Mouse (Mus musculus) limb, embryonic 14.5 days (tissue): ENCODE measurements around the gene Meaf6. TPM values are rescaled to one million over a fixed set of nuclear protein-coding genes. Genes with fewer than 3 reads are reported as not detected.

ENCODE experiments used
- ATAC-seq: fragments of 200-750 bp; cut with Nextera tagmentation; 2 replicates; pipeline ENCODE4 v1.8.0; 2017; ENCODE audit warnings: low read depth, moderate number of reproducible peaks, moderate TSS enrichment; ENCODE audit not compliant: low FRiP score
- DNase-seq: peaks from one replicate; pipeline ENCODE4 v3.0.0-alpha.2; 2015; ENCODE audit warnings: low spot score
- H3K27ac ChIP-seq: fragments of 300-500 bp; sonication (generic); replicated peaks from 2 replicates; pipeline ENCODE4 v1.5.1; 2014; ENCODE audit warnings: low read depth, mild to moderate bottlenecking, low read length, moderate library complexity, mixed read lengths
- H3K27me3 ChIP-seq: fragments of 300-500 bp; sonication (generic); 2 replicates; pipeline ENCODE4 v1.6.1; 2014; ENCODE audit warnings: low read length, mixed read lengths; ENCODE audit not compliant: control insufficient read depth, insufficient read depth
- H3K36me3 ChIP-seq: fragments of 300-500 bp; sonication (generic); 2 replicates; pipeline ENCODE4 v1.6.1; 2014; ENCODE audit warnings: mild to moderate bottlenecking, low read length, moderate library complexity, mixed read lengths; ENCODE audit not compliant: control insufficient read depth, insufficient read depth
- H3K4me1 ChIP-seq: fragments of 300-500 bp; sonication (generic); 2 replicates; pipeline ENCODE4 v1.6.1; 2014; ENCODE audit warnings: antibody characterized with exemption, low read length, mixed read lengths; ENCODE audit not compliant: control insufficient read depth, insufficient read depth
- H3K4me2 ChIP-seq: fragments of 300-500 bp; sonication (generic); replicated peaks from 2 replicates; pipeline ENCODE4 v1.6.1; 2014; ENCODE audit warnings: low read depth, mild to moderate bottlenecking, low read length, moderate library complexity; ENCODE audit not compliant: severe bottlenecking
- H3K4me3 ChIP-seq: fragments of 300-500 bp; sonication (generic); replicated peaks from 2 replicates; pipeline ENCODE4 v1.5.1; 2014; ENCODE audit warnings: low read length
- H3K9ac ChIP-seq: fragments of 300-500 bp; sonication (generic); 2 replicates; pipeline ENCODE4 v1.6.1; 2014; ENCODE audit warnings: mild to moderate bottlenecking, low read depth, low read length, moderate library complexity; ENCODE audit not compliant: severe bottlenecking
- H3K9me3 ChIP-seq: fragments of 300-500 bp; sonication (generic); 2 replicates; pipeline ENCODE4 v1.6.1; 2016; ENCODE audit warnings: low read length; ENCODE audit not compliant: control insufficient read depth
- POLR2A ChIP-seq: fragments of 200-500 bp; IDR thresholded peaks from 2 replicates; pipeline ENCODE4 v1.8.0; 2012; ENCODE audit warnings: inconsistent platforms, mild to moderate bottlenecking, moderate library complexity, borderline replicate concordance; ENCODE audit not compliant: insufficient read depth, insufficient read length; ENCODE audit errors: extremely low read depth
- WGBS: fragments of 180-500 bp; shearing (Covaris S2); extraction: QIAGEN DNeasy Blood & Tissue Kit; methylation state at CpG from one replicate; pipeline ENCODE4 v1.1.7; 2014; 5-methylcytosine and 5-hydroxymethylcytosine counted together
- polyA plus RNA-seq, 2 experiments: library from polyadenylated mRNA; depleted of rRNA in 1 of 2; stranded (reverse) in 1 of 2; unstranded in 1 of 2; fragments of >200 nt; fragmentation: Nextera tagmentation in 1 of 2; extraction: Ambion mirVana in 1 of 2; gene quantifications; 2 replicates each; pipeline versions ENCODE4 v1.2.1 to v1.2.3; 2012 to 2014

Gene Meaf6
- polyA plus RNA-seq, 2 experiments: 60.1 to 74.5 TPM

GRCm38 (mm10) chr4:125144211-125144610, 59.3 kb downstream of the Meaf6 start:
- H3K27ac ChIP-seq: no peak overlapping the region
- H3K4me3 ChIP-seq: no peak overlapping the region
- WGBS: 79% methylated on average over 5 of the region's 5 CpGs
- no peak overlapping the region for H3K9ac ChIP-seq
- no peaks in the 10 kb centered on the region for H3K36me3 ChIP-seq
- TF ChIP-seq POLR2A: no peak
- ATAC-seq (no peak), DNase-seq (no peak)
- no peaks in the 10 kb centered on the region for H3K9me3 ChIP-seq
- no peak overlapping the region for H3K4me2 ChIP-seq
- no peaks in the 10 kb centered on the region for H3K27me3 ChIP-seq
- peaks cover under 1% of the 10 kb centered on the region; the same call in 1 of the 2 replicates for H3K4me1 ChIP-seq

GRCm38 (mm10) chr4:125144627-125145026, 59.7 kb downstream of the Meaf6 start:
- no peak for ATAC-seq
- no peaks in the 10 kb centered on the region for H3K36me3 ChIP-seq
- H3K9me3 ChIP-seq: no peaks in the 10 kb centered on the region
- 30% methylated on average over 7 of the region's 7 CpGs for WGBS
- no peaks in the 10 kb centered on the region for H3K27me3 ChIP-seq
- H3K4me2 ChIP-seq: no peak overlapping the region
- H3K9ac ChIP-seq: no peak overlapping the region
- peaks cover 5% of the 10 kb centered on the region; the same call in 1 of the 2 replicates for H3K4me1 ChIP-seq
- H3K4me3 ChIP-seq: no peak overlapping the region
- no peak overlapping the region for H3K27ac ChIP-seq
- no peak for TF ChIP-seq POLR2A
- no peak for DNase-seq

GRCm38 (mm10) chr4:125145213-125145612, 60.3 kb downstream of the Meaf6 start:
- Histone ChIP-seq H3K9ac (peak overlapping the region; percentile 25; the same call in 1 of the 2 replicates), H3K9me3 (no peaks in the 10 kb centered on the region), H3K27ac (no peak overlapping the region), H3K4me1 (peaks cover 9% of the 10 kb centered on the region; the same call in 1 of the 2 replicates), H3K4me2 (no peak overlapping the region), H3K36me3 (no peaks in the 10 kb centered on the region), H3K4me3 (no peak overlapping the region), H3K27me3 (no peaks in the 10 kb centered on the region)
- 19% methylated on average over 9 of the region's 10 CpGs for WGBS
- no peak for ATAC-seq
- TF ChIP-seq POLR2A: no peak
- DNase-seq: no peak

- H3K4me2 ChIP-seq: no peak overlapping the region
- ATAC-seq (no peak), DNase-seq (no peak)
- no peak overlapping the region for H3K9ac ChIP-seq
- WGBS: 93% methylated on average over 4 of the region's 4 CpGs
- no peaks in the 10 kb centered on the region for H3K36me3 ChIP-seq
- no peak for TF ChIP-seq POLR2A
- H3K27ac ChIP-seq: no peak overlapping the region
- H3K4me3 ChIP-seq: no peak overlapping the region
- peaks cover 9% of the 10 kb centered on the region; the same call in 1 of the 2 replicates for H3K4me1 ChIP-seq
- H3K27me3 ChIP-seq: no peaks in the 10 kb centered on the region
- no peaks in the 10 kb centered on the region for H3K9me3 ChIP-seq
These were observed 63.0 kb downstream of the Meaf6 start for GRCm38 (mm10) chr4:125147970-125148369.

- H3K4me2 ChIP-seq: no peak overlapping the region
- no peak for ATAC-seq
- TF ChIP-seq POLR2A: no peak
These were observed 64.5 kb downstream of the Meaf6 start for GRCm38 (mm10) chr4:125149460-125149859.

GRCm38 (mm10) chr4:125152469-125152868, 67.5 kb downstream of the Meaf6 start:
- Histone ChIP-seq H3K27ac (no peak overlapping the region), H3K9me3 (no peaks in the 10 kb centered on the region), H3K4me3 (no peak overlapping the region), H3K4me2 (no peak overlapping the region), H3K36me3 (no peaks in the 10 kb centered on the region), H3K9ac (no peak overlapping the region), H3K27me3 (no peaks in the 10 kb centered on the region), H3K4me1 (peaks cover 9% of the 10 kb centered on the region; the same call in 1 of the 2 replicates)
- no peak for ATAC-seq
- WGBS: 89% methylated on average over 6 of the region's 6 CpGs
- DNase-seq: no peak
- no peak for TF ChIP-seq POLR2A

More at GRCm38 (mm10) chr4:125149460-125149859, 64.5 kb downstream of the Meaf6 start:
- DNase-seq: no peak
- Histone ChIP-seq H3K36me3 (no peaks in the 10 kb centered on the region), H3K4me1 (peaks cover 9% of the 10 kb centered on the region; the same call in 1 of the 2 replicates), H3K27ac (no peak overlapping the region), H3K4me3 (no peak overlapping the region), H3K27me3 (no peaks in the 10 kb centered on the region), H3K9me3 (no peaks in the 10 kb centered on the region), H3K9ac (no peak overlapping the region)
- WGBS: 10% methylated on average over 5 of the region's 5 CpGs
